Mouse (Mus musculus): ENCODE measurements at regions not wholly inside any gene's neighbourhood (a gene's known extent, or its start where the extent isn't known, plus 50 kb on each side); places are given as distances from the start of the nearest gene placed in this dataset.

DNA sequence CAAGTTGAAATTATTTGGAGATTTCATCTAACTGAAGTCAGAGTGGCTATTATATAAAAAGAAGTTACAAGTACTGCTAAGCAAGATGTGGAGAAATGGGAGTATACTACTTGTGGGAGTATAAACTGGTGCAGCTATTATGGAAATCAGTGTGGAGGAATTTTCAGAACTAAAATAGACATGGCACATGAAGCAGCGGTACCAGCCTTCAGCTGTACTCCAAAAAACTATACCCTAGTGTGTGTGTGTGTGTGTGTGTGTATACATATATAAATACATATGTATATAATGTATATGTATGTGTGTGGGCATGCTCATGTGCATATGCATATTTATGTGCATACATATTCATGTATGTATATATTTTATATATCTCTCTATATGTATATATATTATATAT is 2112.6 kb downstream of the 9330182O14Rik start:
- H3K4me2 ChIP-seq, result no peak overlapping the region
- no peak for ATAC-seq (ENCODE audit: insufficient read depth, low FRiP score, low read depth)
- H3K4me3 ChIP-seq (replicated peaks), result no peak overlapping the region
- H3K36me3 ChIP-seq, result no peaks in the 10 kb centered on the region
- 84% methylated on average over 1 of the region's 1 CpGs for WGBS
- H3K9ac ChIP-seq, result no peak overlapping the region
- no peaks in the 10 kb centered on the region for H3K9me3 ChIP-seq
- H3K27ac ChIP-seq, result no peak overlapping the region
- H3K4me1 ChIP-seq, result no peaks in the 10 kb centered on the region
- H3K27me3 ChIP-seq (replicated peaks), result no peaks in the 10 kb centered on the region

DNA sequence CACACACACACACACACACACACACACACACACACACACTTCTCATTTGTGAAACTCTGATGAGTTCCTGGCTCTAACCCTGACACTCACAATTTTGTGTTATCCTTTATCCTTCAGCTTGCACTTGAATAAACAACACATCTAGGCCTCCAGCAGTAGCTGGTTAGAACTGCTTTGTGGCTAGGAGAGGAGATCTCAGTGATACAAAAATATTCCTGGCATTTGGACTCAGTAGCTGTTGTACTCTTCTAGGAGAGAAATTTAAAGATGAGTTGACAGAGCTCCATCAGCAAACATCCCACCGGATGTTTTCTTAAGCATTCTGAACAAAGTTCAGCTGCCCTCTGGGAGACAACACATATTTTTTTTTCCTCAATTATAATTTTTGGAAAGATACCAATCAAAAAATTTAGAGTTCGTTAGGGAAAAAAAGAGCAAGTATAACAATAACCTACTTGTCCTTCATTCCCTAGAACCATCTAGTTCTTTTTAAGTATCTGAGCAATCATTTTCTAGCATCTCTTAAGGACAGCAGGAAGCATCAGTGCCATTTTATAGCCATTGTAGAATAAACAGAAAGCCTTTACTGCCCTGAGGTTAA is 2118.7 kb downstream of the 9330182O14Rik start:
- ATAC-seq (ENCODE audit: insufficient read depth, low FRiP score, low read depth), result no peak
- no peak overlapping the region for H3K4me3 ChIP-seq (replicated peaks)
- no peak overlapping the region for H3K9ac ChIP-seq
- no peak overlapping the region for H3K4me2 ChIP-seq
- WGBS, result 50% methylated on average over 2 of the region's 2 CpGs
- no peaks in the 10 kb centered on the region for H3K4me1 ChIP-seq
- no peaks in the 10 kb centered on the region for H3K27me3 ChIP-seq (replicated peaks)
- no peaks in the 10 kb centered on the region for H3K9me3 ChIP-seq
- no peaks in the 10 kb centered on the region for H3K36me3 ChIP-seq
- no peak overlapping the region for H3K27ac ChIP-seq

DNA sequence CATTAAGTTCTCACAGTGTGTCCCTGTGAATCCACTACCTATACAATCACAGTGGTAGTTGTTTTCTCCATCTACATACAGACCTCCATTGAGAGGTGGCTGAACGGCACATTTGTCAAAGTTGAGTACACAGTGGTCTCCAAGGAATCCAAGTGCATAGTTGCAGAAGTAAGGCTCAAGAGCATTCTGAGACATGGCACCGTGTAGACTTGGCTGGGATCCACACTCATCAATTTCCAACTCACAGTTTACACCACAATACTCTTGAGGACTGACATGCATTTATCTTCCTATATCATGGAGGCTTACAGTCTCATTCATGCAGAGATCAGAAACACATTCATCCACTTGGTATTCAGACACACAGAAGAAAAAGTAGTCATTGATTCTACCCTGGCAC is 2122.2 kb downstream of the 9330182O14Rik start:
- H3K9me3 ChIP-seq, result no peaks in the 10 kb centered on the region

DNA sequence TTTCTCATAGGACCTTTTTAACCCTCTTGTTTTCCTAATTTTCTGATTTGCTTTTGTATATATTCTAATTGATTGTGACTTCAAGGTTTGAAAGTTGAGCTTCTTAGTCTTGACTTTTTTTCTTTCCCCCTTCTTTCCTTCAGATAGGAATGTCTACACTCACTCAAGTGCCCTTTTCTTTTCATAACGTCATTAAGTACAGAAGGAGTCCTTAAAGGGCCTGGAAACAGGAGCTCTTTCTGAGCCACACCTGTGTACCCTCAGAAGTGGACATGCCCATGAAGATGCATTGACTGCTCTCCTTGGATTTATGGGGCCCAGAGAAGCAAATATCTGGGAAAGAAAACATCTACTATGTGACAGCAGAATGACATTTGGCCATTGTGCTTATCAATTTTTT is 2141.0 kb downstream of the 9330182O14Rik start:
- Histone ChIP-seq H3K4me3 (replicated peaks) (no peak overlapping the region), H3K27me3 (replicated peaks) (no peaks in the 10 kb centered on the region), H3K9ac (no peak overlapping the region), H3K27ac (no peak overlapping the region), H3K4me2 (no peak overlapping the region), H3K4me1 (no peaks in the 10 kb centered on the region), H3K9me3 (no peaks in the 10 kb centered on the region), H3K36me3 (no peaks in the 10 kb centered on the region)
- no peak for ATAC-seq (ENCODE audit: insufficient read depth, low FRiP score, low read depth)
- 58% methylated on average over 1 of the region's 1 CpGs for WGBS

More for the DNA sequence above, 2122.2 kb downstream of the 9330182O14Rik start:
- H3K36me3 ChIP-seq, result no peaks in the 10 kb centered on the region
- 56% methylated on average over 2 of the region's 2 CpGs for WGBS
- no peak overlapping the region for H3K27ac ChIP-seq
- no peak overlapping the region for H3K4me2 ChIP-seq
- ATAC-seq (ENCODE audit: insufficient read depth, low FRiP score, low read depth), result no peak
- no peaks in the 10 kb centered on the region for H3K27me3 ChIP-seq (replicated peaks)
- no peaks in the 10 kb centered on the region for H3K4me1 ChIP-seq
- no peak overlapping the region for H3K4me3 ChIP-seq (replicated peaks)
- H3K9ac ChIP-seq, result no peak overlapping the region

- Histone ChIP-seq H3K9ac (no peak overlapping the region), H3K27ac (no peak overlapping the region), H3K36me3 (no peaks in the 10 kb centered on the region), H3K4me1 (no peaks in the 10 kb centered on the region), H3K4me2 (no peak overlapping the region), H3K4me3 (replicated peaks) (no peak overlapping the region), H3K27me3 (replicated peaks) (no peaks in the 10 kb centered on the region), H3K9me3 (no peaks in the 10 kb centered on the region)
- ATAC-seq (ENCODE audit: insufficient read depth, low FRiP score, low read depth), result no peak
- WGBS, result 69% methylated on average over 2 of the region's 2 CpGs
Observed at GRCm38 (mm10) chr15:42277247-42277646, 2143.1 kb downstream of the 9330182O14Rik start.

DNA sequence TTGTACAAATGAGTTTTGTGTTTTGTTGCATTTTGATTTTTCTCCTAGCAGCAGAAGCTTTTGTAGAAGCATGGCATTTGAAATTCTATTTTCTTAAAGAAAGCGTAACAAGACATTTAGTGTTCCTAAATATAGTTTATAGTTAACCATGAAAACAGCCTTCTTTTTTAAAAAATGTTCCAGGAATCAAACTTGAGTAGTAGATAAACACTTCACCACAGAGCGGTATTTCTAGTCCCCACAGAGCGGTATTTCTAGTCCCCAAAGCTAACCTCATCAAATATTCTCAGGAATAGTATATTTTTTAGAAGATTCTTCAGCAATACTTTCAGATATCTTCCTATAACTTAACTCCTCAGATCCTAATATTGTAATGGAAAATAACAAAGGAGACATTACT is 2146.6 kb downstream of the 9330182O14Rik start:
- WGBS, result 94% methylated on average over 3 of the region's 3 CpGs
- Histone ChIP-seq H3K36me3 (no peaks in the 10 kb centered on the region), H3K27me3 (replicated peaks) (no peaks in the 10 kb centered on the region), H3K4me1 (no peaks in the 10 kb centered on the region), H3K4me2 (no peak overlapping the region), H3K4me3 (replicated peaks) (no peak overlapping the region), H3K27ac (no peak overlapping the region), H3K9me3 (no peaks in the 10 kb centered on the region), H3K9ac (no peak overlapping the region)
- no peak for ATAC-seq (ENCODE audit: insufficient read depth, low FRiP score, low read depth)

- Histone ChIP-seq H3K4me2 (no peak overlapping the region), H3K27me3 (replicated peaks) (no peaks in the 10 kb centered on the region), H3K27ac (no peak overlapping the region), H3K4me1 (no peaks in the 10 kb centered on the region), H3K9ac (no peak overlapping the region), H3K9me3 (no peaks in the 10 kb centered on the region), H3K4me3 (replicated peaks) (no peak overlapping the region), H3K36me3 (no peaks in the 10 kb centered on the region)
- 26% methylated on average over 4 of the region's 4 CpGs for WGBS
- ATAC-seq (ENCODE audit: insufficient read depth, low FRiP score, low read depth), result no peak
Observed at GRCm38 (mm10) chr15:42296406-42296805, 2162.2 kb downstream of the 9330182O14Rik start.

DNA sequence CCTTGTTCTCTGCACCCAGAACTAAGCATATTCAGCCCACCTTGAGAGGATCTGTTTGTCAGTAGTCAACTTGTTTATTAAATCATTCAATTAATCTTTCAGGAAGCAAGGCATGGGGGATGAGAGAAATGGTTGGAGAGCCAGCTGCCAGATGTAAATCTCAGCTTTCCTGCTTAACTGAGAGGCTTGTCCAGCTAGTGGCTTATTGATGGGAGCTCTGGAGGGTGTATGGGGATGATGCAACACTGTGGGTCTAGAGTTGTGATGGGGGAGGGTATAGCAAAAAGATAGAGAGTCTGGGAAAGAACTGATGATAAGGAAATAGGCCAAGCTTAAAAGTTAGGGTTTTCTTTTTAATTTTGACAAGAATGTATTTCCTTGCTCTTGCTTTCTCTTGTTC is 2163.3 kb downstream of the 9330182O14Rik start:
- no peak for ATAC-seq (ENCODE audit: insufficient read depth, low FRiP score, low read depth)
- Histone ChIP-seq H3K4me1 (no peaks in the 10 kb centered on the region), H3K9me3 (no peaks in the 10 kb centered on the region), H3K27ac (no peak overlapping the region), H3K27me3 (replicated peaks) (no peaks in the 10 kb centered on the region), H3K4me2 (no peak overlapping the region), H3K9ac (no peak overlapping the region), H3K36me3 (no peaks in the 10 kb centered on the region), H3K4me3 (replicated peaks) (no peak overlapping the region)

GRCm38 (mm10) chr15:42301956-42302355 is 2167.8 kb downstream of the 9330182O14Rik start:
- Histone ChIP-seq H3K27me3 (replicated peaks) (no peaks in the 10 kb centered on the region), H3K36me3 (no peaks in the 10 kb centered on the region), H3K9me3 (no peaks in the 10 kb centered on the region), H3K4me3 (replicated peaks) (no peak overlapping the region), H3K4me1 (no peaks in the 10 kb centered on the region), H3K9ac (no peak overlapping the region), H3K27ac (no peak overlapping the region), H3K4me2 (no peak overlapping the region)
- ATAC-seq (ENCODE audit: insufficient read depth, low FRiP score, low read depth), result no peak
- 85% methylated on average over 1 of the region's 1 CpGs for WGBS

- H3K27me3 ChIP-seq (replicated peaks), result no peaks in the 10 kb centered on the region
- H3K36me3 ChIP-seq, result no peaks in the 10 kb centered on the region
- no peaks in the 10 kb centered on the region for H3K4me1 ChIP-seq
- no peak overlapping the region for H3K9ac ChIP-seq
- H3K27ac ChIP-seq, result no peak overlapping the region
- no peak overlapping the region for H3K4me2 ChIP-seq
- no peak overlapping the region for H3K4me3 ChIP-seq (replicated peaks)
- WGBS, result 76% methylated on average over 3 of the region's 3 CpGs
- no peak for ATAC-seq (ENCODE audit: insufficient read depth, low FRiP score, low read depth)
- H3K9me3 ChIP-seq, result no peaks in the 10 kb centered on the region
Observed at GRCm38 (mm10) chr15:42304097-42304496, 2169.9 kb downstream of the 9330182O14Rik start.

DNA sequence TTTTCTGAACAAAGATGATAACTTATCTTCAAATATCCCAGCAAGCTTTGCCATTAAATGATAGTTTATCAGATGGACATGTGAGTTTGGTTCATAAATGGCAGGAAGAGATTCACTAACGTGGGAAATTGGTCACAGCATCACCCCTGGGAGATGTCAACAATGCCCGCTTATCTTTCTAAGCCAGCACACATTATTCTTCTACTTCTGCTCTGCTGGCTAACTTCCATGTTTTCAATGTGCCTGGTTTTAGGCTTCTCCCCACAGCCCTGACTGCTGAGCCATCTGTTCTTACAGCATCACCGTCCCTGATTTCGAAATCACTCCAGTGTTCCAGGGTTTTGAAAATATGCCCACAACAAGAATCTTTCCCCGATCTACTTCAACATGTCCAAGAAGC is 2175.4 kb downstream of the 9330182O14Rik start:
- H3K9ac ChIP-seq, result no peak overlapping the region
- no peaks in the 10 kb centered on the region for H3K4me1 ChIP-seq
- H3K36me3 ChIP-seq, result no peaks in the 10 kb centered on the region
- no peak overlapping the region for H3K4me3 ChIP-seq (replicated peaks)
- H3K27me3 ChIP-seq (replicated peaks), result no peaks in the 10 kb centered on the region
- WGBS, result 52% methylated on average over 5 of the region's 5 CpGs
- no peak overlapping the region for H3K27ac ChIP-seq
- H3K9me3 ChIP-seq, result no peaks in the 10 kb centered on the region
- no peak for ATAC-seq (ENCODE audit: insufficient read depth, low FRiP score, low read depth)
- H3K4me2 ChIP-seq, result no peak overlapping the region

DNA sequence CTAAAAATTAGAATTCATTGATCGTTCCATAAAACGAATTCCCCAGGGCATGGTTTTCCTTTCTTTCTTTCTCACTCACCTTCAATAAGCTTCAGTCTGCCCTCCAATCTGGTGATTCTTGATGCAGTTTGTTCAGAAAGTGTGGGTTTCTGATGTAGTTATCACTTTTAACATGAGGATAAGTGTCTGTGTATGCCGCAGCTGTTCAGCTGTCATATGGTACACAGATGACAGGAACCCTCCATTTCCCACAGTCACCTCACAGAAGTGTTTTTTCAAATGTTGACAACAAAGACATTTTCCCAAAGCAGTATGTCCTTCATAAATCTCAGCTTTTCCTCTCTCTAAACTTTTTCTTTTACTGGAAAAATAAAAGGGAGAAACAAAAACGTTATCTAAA is 2177.0 kb downstream of the 9330182O14Rik start:
- ATAC-seq (ENCODE audit: insufficient read depth, low FRiP score, low read depth), result no peak
- H3K9ac ChIP-seq, result no peak overlapping the region
- no peaks in the 10 kb centered on the region for H3K9me3 ChIP-seq
- no peaks in the 10 kb centered on the region for H3K36me3 ChIP-seq
- WGBS, result 63% methylated on average over 4 of the region's 4 CpGs
- no peak overlapping the region for H3K27ac ChIP-seq
- no peak overlapping the region for H3K4me2 ChIP-seq
- H3K4me1 ChIP-seq, result no peaks in the 10 kb centered on the region
- no peaks in the 10 kb centered on the region for H3K27me3 ChIP-seq (replicated peaks)
- H3K4me3 ChIP-seq (replicated peaks), result no peak overlapping the region

DNA sequence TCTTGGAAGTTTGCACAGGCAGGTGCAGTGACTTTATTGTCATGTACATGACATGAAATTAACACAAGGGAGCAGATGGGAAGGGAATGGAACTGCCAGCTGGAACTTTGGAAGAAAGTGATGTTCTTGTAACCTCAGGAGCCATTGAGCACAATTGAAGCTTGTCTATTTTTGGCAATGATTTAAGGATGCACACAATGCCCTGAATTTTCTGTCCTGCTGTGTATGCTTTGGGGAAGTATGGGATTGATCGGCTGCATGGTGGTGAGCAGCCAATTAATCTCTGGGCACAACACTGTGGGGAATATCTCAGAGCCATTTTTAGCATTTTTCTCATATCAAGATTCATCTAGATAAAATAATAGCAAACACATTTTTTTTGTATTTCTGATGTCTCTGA is 2186.2 kb downstream of the 9330182O14Rik start:
- H3K9ac ChIP-seq, result no peak overlapping the region
- 83% methylated on average over 1 of the region's 1 CpGs for WGBS
- H3K36me3 ChIP-seq, result no peaks in the 10 kb centered on the region
- ATAC-seq (ENCODE audit: insufficient read depth, low FRiP score, low read depth), result no peak
- no peaks in the 10 kb centered on the region for H3K9me3 ChIP-seq
- no peaks in the 10 kb centered on the region for H3K27me3 ChIP-seq (replicated peaks)
- H3K27ac ChIP-seq, result no peak overlapping the region
- no peak overlapping the region for H3K4me3 ChIP-seq (replicated peaks)
- no peaks in the 10 kb centered on the region for H3K4me1 ChIP-seq
- H3K4me2 ChIP-seq, result no peak overlapping the region

All from stomach, embryonic 15.5 days (tissue).